Mouse (Mus musculus) liver (tissue): ENCODE results near the gene Prdm2.

Experiments
- DNase-seq: peaks from one replicate; pipeline ENCODE4 v3.0.0-alpha.2; 2020; ENCODE audit warnings: mixed read lengths

Gene Prdm2

DNA sequence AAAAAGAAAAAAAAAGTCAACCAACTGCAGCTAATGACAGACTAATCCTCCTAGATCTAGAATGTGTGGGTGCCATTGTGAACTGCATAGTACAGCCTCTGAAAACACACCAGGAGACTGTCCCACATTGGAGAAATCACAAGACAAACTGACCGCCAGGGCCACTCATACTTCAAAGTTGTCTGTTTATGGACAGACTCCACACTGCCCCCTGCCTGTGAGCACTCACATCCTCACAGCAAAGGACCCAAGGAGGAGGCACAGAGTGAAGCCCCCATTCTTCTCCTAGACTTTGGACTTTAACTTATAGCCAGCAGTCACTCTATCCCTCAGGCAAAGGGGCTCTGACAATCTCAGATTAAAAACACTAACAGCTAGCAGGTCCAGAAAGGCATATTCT lies 61.5 kb downstream of the Prdm2 start:
- DNase-seq = peak; percentile 37

DNA sequence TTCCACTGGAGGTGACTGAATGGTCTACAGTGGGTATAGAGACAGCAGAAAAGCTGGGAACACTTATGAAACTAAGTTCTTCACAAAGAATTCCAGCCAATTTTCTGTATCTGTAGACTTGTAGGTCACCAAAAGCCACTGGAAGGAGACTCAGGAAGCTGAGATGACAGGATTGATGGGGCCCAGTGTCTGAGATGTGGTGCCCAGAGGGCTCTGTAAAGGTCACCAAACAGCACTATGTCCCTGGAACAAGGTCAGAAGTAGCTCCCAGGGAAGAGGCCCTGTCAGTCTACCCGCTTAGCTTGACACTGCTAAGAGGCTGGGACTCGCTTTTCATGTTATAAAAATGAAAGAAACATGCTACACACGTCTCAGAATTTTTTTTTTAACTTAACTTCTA lies 65.1 kb downstream of the Prdm2 start:
- DNase-seq = no peak

DNA sequence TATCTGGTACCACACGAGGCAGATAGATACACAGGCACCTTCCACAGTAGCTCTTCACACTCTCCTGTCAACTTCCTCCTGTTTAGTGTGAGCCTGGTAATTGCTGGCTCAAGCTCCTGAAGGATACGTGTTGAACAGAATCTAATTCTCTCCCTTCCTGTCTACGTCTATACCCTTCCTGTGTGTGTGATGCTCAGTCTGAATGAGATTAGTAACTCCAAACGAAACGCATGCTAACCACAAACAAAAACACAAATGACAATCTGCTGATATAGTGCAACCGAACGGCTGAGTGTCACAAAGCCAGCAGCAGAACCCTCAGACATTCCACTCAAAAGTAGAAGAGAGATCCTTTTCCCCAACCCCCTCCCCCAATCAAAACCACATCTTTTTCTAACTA lies 69.2 kb downstream of the Prdm2 start:
- DNase-seq = no peak

DNA sequence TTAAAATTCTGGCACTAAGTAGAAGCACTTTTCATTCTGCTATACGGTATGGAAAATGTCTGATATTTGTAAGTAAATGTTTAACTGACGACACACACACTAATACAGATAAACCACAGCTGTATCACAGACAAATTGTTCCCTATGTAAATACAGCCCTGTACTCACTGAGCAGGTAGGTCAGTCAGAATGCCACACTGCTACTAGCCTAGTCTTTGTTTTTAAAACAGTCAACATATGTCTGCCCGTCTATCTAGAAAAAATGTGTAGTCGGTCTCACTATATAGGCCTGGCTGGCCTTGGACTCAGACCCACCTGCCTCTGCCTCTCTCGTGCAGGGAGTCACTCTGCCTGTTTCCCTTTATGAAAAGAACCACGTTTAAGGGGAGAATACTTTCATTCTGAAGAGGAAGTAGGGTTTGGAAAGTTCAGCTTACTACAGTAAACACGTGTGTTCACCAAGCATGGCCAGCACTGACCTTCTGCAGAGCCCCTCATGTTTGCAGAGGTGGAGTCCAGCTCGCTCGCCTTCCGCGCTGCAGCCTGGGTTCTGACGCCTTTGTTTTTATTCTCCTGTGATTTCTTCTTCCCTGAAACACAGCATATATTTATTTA lies 71.0 kb downstream of the Prdm2 start:
- no peak for DNase-seq

DNA sequence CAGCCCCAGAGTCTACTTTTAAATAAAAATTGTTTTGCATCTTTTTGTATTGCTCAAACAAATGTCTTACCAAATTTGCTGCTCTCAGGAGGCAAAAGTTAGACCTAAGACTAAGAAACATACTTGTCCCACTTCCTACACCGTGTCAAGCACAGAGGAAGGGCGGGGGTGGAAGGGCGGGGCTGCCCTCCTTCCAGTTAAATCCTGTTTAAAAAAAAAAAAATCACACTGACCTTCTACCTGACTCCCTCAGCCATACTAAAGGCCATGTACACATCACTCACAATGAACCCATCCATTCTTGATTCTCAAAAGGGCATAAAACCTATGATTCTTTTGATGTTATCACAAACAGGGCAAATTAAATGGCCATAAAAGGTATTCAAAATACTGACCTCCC lies 71.9 kb downstream of the Prdm2 start:
- DNase-seq = no peak

DNA sequence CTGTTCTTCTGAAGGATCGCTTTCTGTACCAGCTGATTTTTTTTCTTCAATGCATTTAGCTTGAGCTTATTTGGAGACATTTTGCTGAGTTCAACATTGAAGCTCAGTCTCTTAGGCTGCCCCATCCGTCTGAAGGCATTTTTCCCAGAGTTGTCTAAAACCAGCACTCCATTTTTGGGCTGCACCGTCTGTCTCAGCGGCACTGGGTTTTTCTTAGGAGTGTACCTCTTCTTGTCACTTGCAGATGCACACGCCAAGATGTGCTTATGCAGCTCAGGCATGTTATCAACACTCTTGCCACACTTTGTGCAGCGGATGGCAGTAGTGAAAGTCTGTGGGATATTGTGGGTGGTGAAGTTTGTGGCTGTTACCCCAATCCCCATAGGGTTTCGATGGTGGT lies 80.4 kb downstream of the Prdm2 start:
- no peak for DNase-seq

DNA sequence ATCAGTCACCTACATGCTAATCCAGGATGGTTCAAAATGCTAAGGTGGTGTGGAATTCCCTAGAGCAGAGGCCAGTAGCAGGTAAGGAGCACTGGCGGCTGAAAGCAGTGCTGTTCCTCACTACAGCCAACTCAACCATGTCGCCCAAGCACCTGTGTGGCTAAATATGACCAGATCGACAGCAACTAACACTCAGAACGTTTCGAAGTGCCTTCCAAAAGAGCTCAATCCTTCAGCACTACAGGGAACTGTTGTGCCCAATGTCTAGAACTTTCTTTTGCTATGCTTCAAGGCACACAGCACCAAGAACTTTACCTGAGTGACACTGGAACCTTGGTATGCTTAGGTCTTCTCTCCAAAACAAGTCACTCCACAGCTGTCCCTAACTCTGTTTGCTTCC lies 82.4 kb downstream of the Prdm2 start:
- DNase-seq = no peak

DNA sequence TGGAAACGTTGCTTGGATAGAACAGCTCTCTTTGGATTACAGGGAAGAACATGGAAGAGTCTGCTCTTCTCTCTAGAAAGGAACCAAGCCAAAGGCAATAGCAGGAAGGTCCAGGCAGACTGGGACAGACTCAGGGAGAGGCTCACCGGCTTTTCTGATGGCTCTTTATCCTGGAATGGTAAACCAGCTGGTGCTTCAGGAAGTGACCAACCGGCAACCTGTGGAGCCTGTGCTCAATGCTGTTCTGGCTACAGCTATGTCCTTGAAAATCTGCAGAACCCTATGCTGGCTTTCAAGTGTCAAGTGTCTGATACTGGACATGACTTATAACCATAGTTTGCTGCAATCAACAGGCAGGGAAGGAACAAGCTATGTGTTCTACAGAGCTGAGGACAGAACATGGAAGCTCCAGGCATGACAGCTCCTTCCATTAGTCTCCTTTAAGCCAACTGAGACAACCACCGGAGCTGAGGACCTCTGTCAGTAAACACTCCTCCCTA lies 83.5 kb downstream of the Prdm2 start:
- no peak for DNase-seq

DNA sequence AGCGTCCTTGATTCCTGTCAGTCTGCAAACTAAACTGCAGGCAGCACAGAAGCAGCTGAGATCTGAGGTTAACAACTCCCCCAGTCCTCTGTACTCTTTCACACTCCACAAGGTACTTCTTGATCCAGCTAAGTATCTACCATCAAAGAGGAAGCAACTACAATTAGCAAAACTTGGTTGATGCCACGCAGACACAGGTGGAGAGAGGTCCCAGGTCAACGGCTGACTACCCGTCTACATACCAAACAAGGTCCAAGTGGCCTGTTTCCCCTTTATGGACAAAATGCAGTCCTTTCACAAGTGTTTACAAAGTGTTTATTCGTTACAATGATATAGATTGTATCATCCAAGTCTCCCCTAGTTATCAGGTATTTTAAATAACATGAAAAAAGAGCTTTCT lies 85.6 kb downstream of the Prdm2 start:
- DNase-seq = no peak

DNA sequence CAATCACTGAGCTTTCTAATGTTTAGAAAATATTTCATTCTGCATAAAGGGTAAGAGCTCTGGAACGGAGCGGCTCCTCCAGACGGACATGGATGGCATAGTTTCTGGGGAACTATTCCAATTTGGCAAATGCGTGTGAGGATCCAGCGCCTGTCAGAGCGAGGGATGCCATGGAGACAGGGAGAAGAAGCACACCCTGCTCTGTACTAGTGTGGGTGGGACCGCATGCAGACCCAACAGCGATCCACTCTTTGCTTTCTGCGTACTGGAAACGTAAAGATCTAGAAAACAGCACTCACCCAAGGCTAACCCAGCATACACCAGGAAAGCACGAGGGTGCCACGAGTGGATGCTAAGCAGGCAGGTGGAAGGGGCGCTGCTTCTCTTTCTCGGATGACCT lies 86.3 kb downstream of the Prdm2 start:
- DNase-seq = no peak

DNA sequence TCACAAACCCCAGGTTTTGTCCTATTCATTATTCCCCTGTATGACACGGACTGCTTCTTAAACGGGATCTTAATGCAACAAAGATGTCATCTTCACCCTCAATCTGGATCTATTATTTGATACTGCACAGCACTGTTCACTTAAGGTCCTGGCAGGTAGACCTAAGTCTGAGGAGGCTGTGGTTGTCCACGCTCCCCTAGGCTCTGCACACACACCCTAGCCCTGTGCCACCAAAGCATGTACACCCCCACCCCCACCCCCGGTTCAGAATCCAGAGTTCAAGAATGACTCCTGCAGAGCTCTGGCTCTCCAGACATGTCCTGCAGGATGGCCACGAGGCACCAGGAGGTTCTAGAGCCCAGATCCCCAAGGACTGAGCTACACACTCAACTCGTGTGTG lies 87.5 kb downstream of the Prdm2 start:
- no peak for DNase-seq

DNA sequence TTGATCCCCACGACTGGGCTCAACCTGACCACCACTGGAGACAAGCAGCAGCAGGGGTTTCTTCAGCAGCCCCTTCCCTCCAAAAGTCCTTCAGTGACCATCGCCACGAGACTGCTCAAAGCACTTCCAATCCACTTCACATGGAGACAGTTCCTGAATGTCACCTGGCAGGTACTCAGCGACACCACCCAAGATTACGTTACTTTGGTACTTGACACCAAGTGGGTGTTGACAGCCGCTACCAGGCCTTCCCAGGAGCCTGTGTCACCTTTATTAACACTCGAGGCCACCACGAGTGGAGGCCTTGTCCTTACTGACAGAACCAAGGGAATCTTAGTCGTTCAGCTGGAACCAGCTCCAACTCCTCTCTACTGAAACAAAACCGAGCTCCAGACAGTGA lies 89.8 kb downstream of the Prdm2 start:
- DNase-seq = no peak

DNA sequence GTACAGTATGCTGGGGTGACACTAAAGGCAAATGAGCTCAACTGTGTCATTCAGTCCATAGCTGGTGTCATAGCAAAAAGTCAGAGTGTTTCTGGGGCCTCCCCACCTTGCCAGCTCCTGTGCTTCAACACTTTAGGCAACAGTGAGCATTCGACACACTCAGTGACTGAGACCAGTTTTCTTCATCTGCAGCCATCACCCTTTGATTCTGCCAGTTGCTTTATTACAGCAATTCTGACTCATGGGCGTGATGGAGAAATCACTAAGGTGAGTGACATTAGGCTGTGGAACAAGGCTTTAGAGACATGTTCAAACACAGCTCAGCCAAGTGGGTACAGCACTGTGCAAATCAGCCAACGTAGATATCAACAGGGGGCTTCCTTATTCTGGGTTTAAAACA lies 91.6 kb downstream of the Prdm2 start:
- no peak for DNase-seq

DNA sequence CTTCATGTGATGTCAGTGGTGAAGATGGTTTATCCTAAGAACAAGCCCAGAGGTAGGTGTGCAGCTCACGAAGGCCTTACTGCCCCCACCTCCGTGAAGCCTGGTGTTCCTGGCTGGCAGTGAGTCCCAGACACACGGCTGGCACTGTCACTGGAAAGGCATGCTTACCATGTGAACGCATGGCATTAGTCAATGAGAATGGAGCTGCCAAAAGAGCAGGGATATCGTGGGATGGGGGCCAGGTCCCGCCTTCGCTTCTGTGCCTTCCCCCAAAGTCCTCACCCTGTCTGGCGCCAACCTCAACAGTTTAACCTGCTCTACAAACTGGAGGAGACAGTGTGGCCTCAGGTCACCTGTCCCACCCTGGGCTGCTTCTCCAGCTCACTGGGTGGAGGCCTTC lies 92.8 kb downstream of the Prdm2 start:
- no peak for DNase-seq

DNA sequence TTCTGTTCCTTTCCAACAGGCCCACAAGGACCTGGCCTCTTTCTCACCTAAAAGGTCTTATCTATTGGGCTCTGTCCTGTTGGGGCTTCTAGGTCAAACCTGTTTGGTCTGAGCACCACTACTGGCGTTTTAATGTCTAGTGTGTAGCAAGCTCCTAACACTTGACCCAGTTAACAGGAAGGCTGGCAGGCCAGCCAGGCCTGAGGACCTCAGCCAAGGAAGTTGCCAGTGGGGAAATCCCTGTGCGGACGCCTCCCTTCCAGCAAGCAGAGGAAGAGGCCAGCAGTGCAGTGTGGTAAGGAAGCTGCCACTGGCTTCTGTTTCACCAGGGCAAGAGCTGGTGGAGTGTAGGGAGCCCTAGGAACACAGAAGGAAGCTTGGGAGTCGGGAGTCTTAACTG lies 94.0 kb downstream of the Prdm2 start:
- peak; percentile 21 for DNase-seq

DNA sequence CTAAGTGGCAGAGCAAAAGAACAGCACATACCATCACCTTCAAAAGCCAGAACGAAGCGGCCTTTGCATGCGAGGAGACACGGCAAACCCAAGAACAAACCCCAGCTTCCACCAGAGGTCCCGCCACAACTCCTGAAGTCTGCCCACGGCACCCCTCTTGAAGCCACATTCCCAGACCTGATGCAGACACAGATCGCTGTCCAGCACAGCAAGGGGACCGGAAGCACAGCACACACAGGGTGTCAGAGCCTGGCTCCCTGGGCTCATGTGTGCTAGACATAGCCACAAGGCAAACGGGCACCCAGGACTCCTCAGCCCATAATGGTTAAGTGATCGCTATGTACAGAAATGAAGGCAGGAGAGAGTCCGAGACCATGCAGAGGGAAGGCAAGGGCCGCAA lies 96.9 kb downstream of the Prdm2 start:
- no peak for DNase-seq

DNA sequence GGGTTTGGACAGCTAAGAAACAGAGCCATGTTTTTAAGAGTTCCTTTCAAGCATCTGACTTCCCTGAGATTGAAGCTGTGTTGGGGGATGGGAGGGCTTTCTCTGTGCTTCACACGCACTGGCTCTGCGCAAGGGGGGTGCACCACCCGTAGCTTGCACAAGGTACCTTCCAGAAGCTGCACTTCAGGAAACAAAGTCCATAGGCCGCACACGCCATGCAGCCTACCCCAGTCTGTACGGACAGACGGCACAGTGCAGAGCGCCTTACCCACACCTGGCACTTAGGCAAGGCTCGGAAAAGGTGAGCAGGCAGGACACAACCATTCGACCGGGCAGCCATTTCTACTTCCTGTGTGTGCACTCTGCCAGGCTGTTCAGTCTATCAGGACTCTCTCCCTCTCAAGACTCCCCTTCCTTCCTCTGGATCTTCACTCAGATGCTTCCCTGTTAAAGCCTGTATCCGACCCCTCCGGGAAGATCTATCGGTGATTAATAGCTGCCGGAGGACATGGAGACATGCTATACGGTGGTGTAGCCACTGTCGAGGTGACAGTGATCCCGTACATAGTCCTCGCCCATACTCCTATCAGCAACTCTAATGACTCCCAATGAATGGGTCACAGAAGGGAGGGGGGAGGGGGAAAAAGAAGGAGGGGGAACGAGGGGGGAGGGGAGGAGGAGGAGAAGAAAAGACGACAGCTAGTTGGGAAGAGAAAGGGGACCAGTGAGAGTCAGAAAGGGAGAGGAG lies 98.4 kb downstream of the Prdm2 start:
- DNase-seq = no peak

DNA sequence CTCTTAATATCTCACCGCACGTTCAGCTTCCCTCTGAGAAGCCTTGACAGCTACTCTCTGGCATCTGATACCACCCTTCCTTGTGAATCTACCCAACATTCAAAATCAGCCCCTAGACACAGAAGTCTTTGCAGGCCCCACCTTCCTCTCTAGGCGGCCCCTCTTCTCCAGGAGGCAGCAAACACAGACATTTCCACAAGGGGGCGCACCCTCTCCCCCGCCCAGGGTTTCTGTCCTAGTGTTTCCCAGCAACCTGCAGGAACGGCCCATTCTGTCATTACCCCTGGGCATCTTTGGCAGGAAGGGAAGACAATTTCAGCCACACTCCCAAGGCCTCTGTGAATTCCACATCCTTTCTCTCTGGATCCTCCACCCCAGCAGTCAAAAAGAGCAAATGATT lies 99.8 kb downstream of the Prdm2 start:
- DNase-seq = peak; percentile 58

DNA sequence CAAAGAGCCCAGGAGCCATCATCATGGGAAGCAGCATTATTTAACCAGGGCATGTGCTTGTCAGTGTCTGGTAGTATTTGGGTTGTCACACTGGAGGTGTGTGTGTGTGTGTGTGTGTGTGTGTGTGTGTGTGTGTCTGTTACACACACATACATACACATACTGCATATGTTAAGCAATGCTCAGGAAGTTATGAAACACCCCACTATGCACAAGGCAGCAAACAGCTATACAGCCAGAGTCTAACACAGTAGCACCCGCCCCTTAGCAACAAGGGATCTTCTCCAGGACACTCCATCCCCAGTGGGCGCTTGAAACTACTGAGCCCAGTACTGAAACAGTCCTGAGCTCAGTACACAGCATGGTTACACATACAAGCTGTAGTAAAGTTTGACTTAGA lies 100.4 kb downstream of the Prdm2 start:
- DNase-seq = no peak

DNA sequence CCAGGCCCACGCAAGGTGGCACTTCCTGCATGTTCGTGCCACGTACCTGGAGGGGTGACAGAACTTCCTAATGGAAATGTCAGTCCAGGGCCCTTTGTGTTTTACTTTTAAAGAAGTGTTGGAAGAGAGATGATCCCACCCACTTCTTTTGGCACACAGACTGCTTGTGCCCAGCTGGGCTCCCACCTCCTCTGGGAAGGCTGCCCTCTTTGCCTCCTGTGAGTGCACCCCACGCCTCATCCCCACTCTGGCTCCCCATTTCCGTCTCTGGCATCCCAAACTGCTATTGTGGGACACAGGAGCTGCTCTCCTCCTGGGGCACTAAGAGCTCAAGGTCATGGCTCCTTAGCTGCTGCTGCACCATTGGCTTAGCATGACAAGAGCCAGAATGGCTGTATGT lies 100.9 kb downstream of the Prdm2 start:
- no peak for DNase-seq

DNA sequence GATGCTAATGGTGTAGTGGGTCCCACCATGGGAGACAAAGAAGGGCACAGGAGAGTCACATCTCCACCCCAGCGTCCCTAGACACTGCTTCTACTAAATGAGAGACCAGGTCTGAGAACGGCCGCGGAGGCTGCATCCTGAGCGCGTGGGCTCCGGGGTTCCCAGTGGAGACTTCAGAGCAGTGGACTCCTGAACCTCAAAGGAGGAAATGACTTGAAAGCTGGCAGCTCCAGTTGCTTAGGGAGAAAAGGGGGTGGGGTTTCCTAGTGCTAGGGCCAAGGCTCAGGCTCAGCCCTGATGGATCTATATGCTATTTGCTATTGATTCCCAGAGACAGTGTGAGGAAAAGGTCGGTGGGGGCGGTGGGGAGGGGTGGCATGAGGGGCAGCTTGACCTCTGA lies 104.2 kb downstream of the Prdm2 start:
- DNase-seq = no peak

DNA sequence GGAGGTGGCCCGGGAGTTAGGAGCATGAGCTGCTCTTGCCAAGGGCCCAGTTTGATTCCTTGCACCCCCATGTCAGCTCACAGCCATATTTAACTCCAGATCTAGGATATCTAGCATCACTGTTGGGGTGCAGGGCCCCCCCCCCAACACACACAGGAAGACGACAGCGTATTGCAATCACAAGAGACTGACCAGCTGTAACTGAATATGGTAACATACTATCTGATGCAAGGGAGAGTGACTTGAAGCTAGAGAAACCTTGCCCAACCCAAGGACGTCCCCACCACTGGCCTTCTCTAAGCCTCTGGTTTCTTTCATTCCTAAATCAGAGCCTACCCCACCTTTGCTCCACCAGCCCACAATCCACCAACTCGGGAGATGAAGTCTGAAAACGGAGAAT lies 105.8 kb downstream of the Prdm2 start:
- DNase-seq = no peak

DNA sequence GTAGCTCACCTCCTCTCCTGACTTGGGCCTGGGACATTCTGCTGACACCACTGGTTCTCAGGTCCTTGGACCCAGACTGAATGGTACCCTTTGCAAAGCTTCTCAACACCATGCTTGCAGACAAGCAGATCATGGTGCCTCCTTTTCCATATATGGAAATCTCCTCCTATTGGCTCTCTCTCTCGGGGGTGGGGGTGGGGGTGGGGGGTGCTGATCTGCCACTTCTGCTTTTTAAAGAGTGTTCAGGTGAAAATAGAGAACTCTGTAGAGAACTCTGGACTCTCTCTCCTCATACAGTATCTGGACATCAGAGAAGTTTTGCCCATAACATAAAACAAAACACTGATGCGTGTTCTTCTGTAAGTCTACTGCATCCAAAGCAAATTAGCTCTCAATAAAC lies 106.2 kb downstream of the Prdm2 start:
- DNase-seq = no peak

DNA sequence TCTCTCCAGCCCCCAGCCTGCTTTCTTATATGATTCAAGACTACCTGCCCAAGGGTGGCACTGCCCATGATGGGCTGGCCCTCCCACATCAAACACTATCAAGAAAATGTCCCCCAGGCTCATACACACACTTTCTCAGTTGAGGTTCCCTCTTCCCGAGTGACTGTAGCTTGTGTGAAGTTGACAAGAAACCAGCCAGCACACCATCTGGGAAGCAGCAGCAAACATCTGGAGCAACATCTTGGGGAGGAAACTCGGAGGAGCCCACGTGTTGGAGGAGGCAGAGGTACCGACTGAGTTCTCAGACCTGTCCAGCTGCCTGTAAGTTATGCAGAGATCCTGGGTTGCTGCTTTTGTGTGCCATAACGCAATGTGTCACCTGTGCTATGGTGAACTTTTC lies 108.1 kb downstream of the Prdm2 start:
- DNase-seq = no peak

DNA sequence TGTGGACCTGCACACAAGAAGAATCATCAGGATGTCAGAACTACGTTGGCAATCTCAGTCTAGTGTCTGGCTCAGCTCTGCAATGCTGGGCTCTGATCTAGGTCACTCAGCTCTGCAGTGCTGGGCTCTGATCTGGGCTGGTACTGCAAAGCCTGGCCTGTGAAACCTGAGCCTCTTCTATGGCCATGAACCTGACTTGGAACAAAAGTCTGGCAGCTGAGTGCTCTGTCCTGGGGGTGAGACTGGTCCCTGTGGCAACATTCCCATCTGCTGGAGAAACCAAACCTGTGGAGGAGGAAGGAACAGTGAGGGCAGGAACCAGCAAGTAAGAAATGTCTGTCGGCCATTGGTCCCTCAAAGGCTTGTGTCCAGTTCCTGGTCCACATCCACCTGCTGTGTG lies 109.0 kb downstream of the Prdm2 start:
- DNase-seq = no peak
